ENCODE assay signal across 9 mouse cellular contexts in genomic region chr5:20950093-20950492, GRCm38 (mm10). TPM values are rescaled to one million over a fixed set of nuclear protein-coding genes. Genes with fewer than 3 reads are reported as not detected.
DNase-seq lines count a peak whose midpoint lies in the region; ATAC-seq lines count a peak whose summit lies in the region.
"Had no signal": no experiment of that assay in that cellular context is flagged by ENCODE, and none has a peak within 500 bp of the region (broad histone marks: within the 10 kb centered on the region; RNA-seq: fewer than 3 reads in every experiment).

No protein-coding gene starts in this region.

- no peaks in the 10 kb centered on the region for H3K9me3 ChIP-seq in lung, embryonic 16.5 days (ENCODE audit: control insufficient read depth, low read length)
- no peaks in the 10 kb centered on the region for H3K9me3 ChIP-seq in embryonic facial prominence, embryonic 14.5 days (ENCODE audit: control insufficient read depth, low read length)
- H3K9me3 ChIP-seq in limb, embryonic 10.5 days (replicated peaks): no peaks in the 10 kb centered on the region
- no peaks in the 10 kb centered on the region for H3K9me3 ChIP-seq in stomach, embryonic 14.5 days (ENCODE audit: control insufficient read depth, low read depth, low read length)

- no peaks in the 10 kb centered on the region for H3K36me3 ChIP-seq in lung, embryonic 16.5 days (ENCODE audit: control insufficient read depth, insufficient read depth, low read length)
- no peaks in the 10 kb centered on the region for H3K36me3 ChIP-seq in embryonic facial prominence, embryonic 14.5 days (ENCODE audit: control insufficient read depth, insufficient read depth, low read length)
- no peaks in the 10 kb centered on the region for H3K36me3 ChIP-seq in limb, embryonic 10.5 days
- no peaks in the 10 kb centered on the region for H3K36me3 ChIP-seq in stomach, embryonic 14.5 days (ENCODE audit: control insufficient read depth, insufficient read depth, low read length)

- H3K4me3 ChIP-seq in lung, embryonic 16.5 days (ENCODE audit: low read length): peak overlapping the region; percentile 86
- peak overlapping the region; percentile 96 for H3K4me3 ChIP-seq in embryonic facial prominence, embryonic 14.5 days (ENCODE audit: low read depth, low read length)
- peak overlapping the region; percentile 96 for H3K4me3 ChIP-seq in limb, embryonic 10.5 days
- H3K4me3 ChIP-seq in stomach, embryonic 14.5 days (ENCODE audit: low read depth, low read length): peak overlapping the region; percentile 75

- peak overlapping the region; percentile 95 for H3K9ac ChIP-seq in lung, embryonic 16.5 days (ENCODE audit: low read length)
- H3K9ac ChIP-seq in embryonic facial prominence, embryonic 14.5 days (ENCODE audit: low read depth, low read length): peak overlapping the region; percentile 93
- H3K9ac ChIP-seq in stomach, embryonic 14.5 days (replicated peaks; ENCODE audit: low read depth, low read length): peak overlapping the region; percentile 92; the same call in 1 of the 2 replicates

- H3K27ac ChIP-seq in lung, embryonic 16.5 days (ENCODE audit: low read length): no peak overlapping the region
- H3K27ac ChIP-seq in embryonic facial prominence, embryonic 14.5 days (replicated peaks; ENCODE audit: low read depth, low read length): no peak overlapping the region; the same call in 1 of the 2 replicates
- H3K27ac ChIP-seq in limb, embryonic 10.5 days: peak overlapping the region; percentile 98; the same call in 1 of the 2 replicates
- H3K27ac ChIP-seq in stomach, embryonic 14.5 days (ENCODE audit: low read length): no peak overlapping the region

- no peak for DNase-seq in lung, postnatal 10 days
- no peak for DNase-seq in embryonic facial prominence, embryonic 14.5 days (ENCODE audit: low spot score)
- DNase-seq in limb, embryonic 10.5 days (ENCODE audit: low spot score): no peak
- DNase-seq in frontal cortex, postnatal 10 days (ENCODE audit: low spot score in 2 of 2): no peak
- DNase-seq: layer of hippocampus, adult 9-11 months had no signal

- peak overlapping the region; percentile 82 for H3K4me2 ChIP-seq in lung, embryonic 16.5 days (ENCODE audit: low read depth, low read length)
- peak overlapping the region; percentile 82 for H3K4me2 ChIP-seq in embryonic facial prominence, embryonic 14.5 days (ENCODE audit: low read depth, low read length)
- peak overlapping the region; percentile 74 for H3K4me2 ChIP-seq in stomach, embryonic 14.5 days (replicated peaks; ENCODE audit: low read depth, low read length)

- WGBS in lung, embryonic 16.5 days: 6% methylated on average over 5 of the region's 5 CpGs
- 13% methylated on average over 5 of the region's 5 CpGs for WGBS in embryonic facial prominence, embryonic 14.5 days
- 22% methylated on average over 5 of the region's 5 CpGs for WGBS in limb, embryonic 10.5 days
- WGBS in stomach, embryonic 14.5 days: 5% methylated on average over 5 of the region's 5 CpGs

- ATAC-seq in lung, embryonic 16.5 days (ENCODE audit: low read depth): no peak
- no peak for ATAC-seq in embryonic facial prominence, embryonic 14.5 days (ENCODE audit: low read depth)
- no peak for ATAC-seq in stomach, embryonic 14.5 days (ENCODE audit: insufficient number of reproducible peaks, insufficient read depth, low FRiP score, low read depth)
- no peak for ATAC-seq in granulocyte monocyte progenitor cell, adult 5-6 weeks (replicated peaks; ENCODE audit: poor library complexity, severe bottlenecking)
- no peak for ATAC-seq in cerebellum, adult (ENCODE audit: insufficient number of reproducible peaks, low FRiP score, low TSS enrichment)

- H3K27me3 ChIP-seq in lung, embryonic 16.5 days (ENCODE audit: control insufficient read depth, insufficient read depth, low read depth, low read length): no peaks in the 10 kb centered on the region
- no peaks in the 10 kb centered on the region for H3K27me3 ChIP-seq in embryonic facial prominence, embryonic 14.5 days (replicated peaks; ENCODE audit: control insufficient read depth, insufficient read depth, low read length)
- no peaks in the 10 kb centered on the region for H3K27me3 ChIP-seq in limb, embryonic 10.5 days (ENCODE audit: low read depth, poor library complexity, severe bottlenecking)
- no peaks in the 10 kb centered on the region for H3K27me3 ChIP-seq in stomach, embryonic 14.5 days (ENCODE audit: control insufficient read depth, insufficient read depth, low read length)

- peaks cover 14% of the 10 kb centered on the region for H3K4me1 ChIP-seq in lung, embryonic 16.5 days (replicated peaks; ENCODE audit: control insufficient read depth, insufficient read depth, low read length)
- peaks cover 11% of the 10 kb centered on the region for H3K4me1 ChIP-seq in embryonic facial prominence, embryonic 14.5 days (ENCODE audit: control insufficient read depth, insufficient read depth, low read length)
- peaks cover 19% of the 10 kb centered on the region for H3K4me1 ChIP-seq in limb, embryonic 10.5 days
- H3K4me1 ChIP-seq in stomach, embryonic 14.5 days (ENCODE audit: control insufficient read depth, insufficient read depth, low read length): peaks cover 13% of the 10 kb centered on the region

RNA-seq across cellular contexts. Expression of gene Rsbn1l, which starts 6.1 kb away (rescaled TPM):
- polyA plus RNA-seq in lung, embryonic 16.5 days (2015; fragmentation: Nextera tagmentation; extraction: Ambion mirVana): 4.4 and 5.5 TPM in 2 replicates
- polyA plus RNA-seq in embryonic facial prominence, embryonic 14.5 days (2014; fragmentation: Nextera tagmentation; extraction: Ambion mirVana): 5.2 and 5.5 TPM in 2 replicates
- 4.5 and 4.9 TPM in 2 replicates for polyA plus RNA-seq in limb, embryonic 10.5 days (2016; fragmentation: Nextera tagmentation; extraction: Ambion mirVana)
- polyA plus RNA-seq in stomach, embryonic 14.5 days (2014; fragmentation: Nextera tagmentation; extraction: Ambion mirVana): 9.6 and 11.0 TPM in 2 replicates
- 24.6 and 34.4 TPM in 2 replicates for total RNA-seq in granulocyte monocyte progenitor cell, adult 5-6 weeks (2014; fragmentation: Nextera tagmentation)
- total RNA-seq in granulocyte monocyte progenitor cell, adult 5-6 weeks (2017): 26.0 and 34.8 TPM in 2 replicates
